Mouse (Mus musculus) embryonic stem cell, embryonic (primary cell): ENCODE results near the gene Clec10a.
"Not testable (repeated sequence)": the region's sequence is repeated elsewhere in the genome, so short reads cannot be mapped to it uniquely, and the experiment has no call there.

ENCODE experiments used
- CTCF ChIA-PET, 4 experiments: fragments of 300-600 bp in 2 of 4; fragments of 350-600 bp in 2 of 4; sonication (Branson Sonifier 250); formaldehyde crosslinking; loops; one replicate each; lab custom pipeline; 2022; ENCODE audit warnings: inconsistent platforms in 2 of 4; lab: Charles Lee
- POLR2A ChIA-PET, 4 experiments: fragments of 300-600 bp in 2 of 4; fragments of 350-600 bp in 2 of 4; sonication (Branson Sonifier 250); formaldehyde crosslinking; loops; one replicate each; lab custom pipeline; 2022; ENCODE audit warnings: antibody characterized with exemption in 4 of 4, inconsistent platforms in 1 of 4; lab: Charles Lee

The Clec10a gene

GRCm38 (mm10) chr11:70155897-70156296 lies at the start of gene Clec10a:
TSS of gene Clec10a (plus strand) at chr11:70156197.
- CTCF ChIA-PET, POLR2A ChIA-PET: not testable (repeated sequence)

DNA sequence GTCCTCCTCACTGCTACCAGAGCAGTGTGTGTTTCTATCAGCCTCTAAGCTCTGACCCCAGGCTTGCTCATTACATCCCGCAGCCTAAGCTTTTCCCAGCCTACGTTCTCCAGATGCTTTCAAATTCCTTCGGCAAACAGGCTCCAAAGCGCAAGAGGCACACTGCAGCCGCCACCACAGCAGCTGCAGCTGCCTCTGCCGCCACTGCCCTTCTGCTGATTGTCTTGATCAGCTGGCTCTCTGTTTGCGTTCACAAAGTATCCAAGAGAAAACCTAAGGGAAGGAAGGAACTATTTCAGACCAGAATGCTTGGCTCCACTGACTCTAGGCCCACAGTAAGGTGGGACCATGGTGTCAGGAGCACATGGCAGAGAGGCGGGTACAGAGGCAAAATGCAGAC lies 48.9 kb upstream of the Clec10a start:
- ChIA-PET CTCF (interaction anchor here in 3 of 4 experiments (0.5 to 1.9 kb wide), 7 partner anchors 32 to 173 kb away, joined by 3 to 10 read pairs (median 5); no protein-coding TSS in a partner anchor), POLR2A (interaction anchor here in 1 of 4 experiments (0.8 to 1.3 kb wide), 3 partner anchors 14 to 22 kb away, joined by 3 to 4 read pairs (median 3); partner anchors contain the start of gene Asgr2)

- POLR2A ChIA-PET = interaction anchor here in 2 of 4 experiments (0.6 kb wide), 2 partner anchors 639 to 684 kb away, joined by 3 to 6 read pairs; no protein-coding TSS in a partner anchor
- CTCF ChIA-PET = interaction anchor here (0.5 to 2.6 kb wide), 18 partner anchors 17 to 670 kb away, joined by 3 to 28 read pairs (median 4); partner anchors contain the start of genes Slc2a4 (in 2 of the 4) and Asgr2 (in 1 of the 4)
Observed at GRCm38 (mm10) chr11:70110146-70110545, 45.9 kb upstream of the Clec10a start.

DNA sequence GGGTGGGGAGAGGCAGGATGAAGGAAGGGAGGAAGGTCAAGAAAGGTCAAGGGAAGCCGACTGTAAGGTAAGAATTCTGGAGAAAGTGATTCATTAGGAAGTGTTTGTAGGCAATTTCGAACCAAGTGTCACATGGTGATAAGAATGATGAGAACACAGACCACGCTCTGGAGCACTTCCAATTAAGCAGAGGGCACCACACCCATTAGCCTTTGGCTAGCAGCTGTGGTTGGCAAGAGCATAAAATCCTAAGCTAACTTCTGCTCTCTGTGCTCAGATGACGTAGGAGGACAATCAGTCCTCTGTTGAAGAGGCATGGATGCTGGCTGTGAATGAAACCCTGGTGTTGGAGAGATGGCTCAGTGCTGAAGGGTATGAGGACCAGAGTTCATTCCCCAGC lies 41.4 kb upstream of the Clec10a start:
- POLR2A ChIA-PET = interaction anchor here in 1 of 4 experiments (0.7 kb wide), 1 partner anchor 411 kb away, joined by 4 read pairs; no protein-coding TSS in a partner anchor
- CTCF ChIA-PET = no interaction called here

- CTCF ChIA-PET = no interaction called here
- POLR2A ChIA-PET = interaction anchor here in 1 of 4 experiments (1.4 kb wide), 1 partner anchor 181 kb away, joined by 3 read pairs; no protein-coding TSS in a partner anchor
Observed at GRCm38 (mm10) chr11:70115901-70116300, 40.1 kb upstream of the Clec10a start.

DNA sequence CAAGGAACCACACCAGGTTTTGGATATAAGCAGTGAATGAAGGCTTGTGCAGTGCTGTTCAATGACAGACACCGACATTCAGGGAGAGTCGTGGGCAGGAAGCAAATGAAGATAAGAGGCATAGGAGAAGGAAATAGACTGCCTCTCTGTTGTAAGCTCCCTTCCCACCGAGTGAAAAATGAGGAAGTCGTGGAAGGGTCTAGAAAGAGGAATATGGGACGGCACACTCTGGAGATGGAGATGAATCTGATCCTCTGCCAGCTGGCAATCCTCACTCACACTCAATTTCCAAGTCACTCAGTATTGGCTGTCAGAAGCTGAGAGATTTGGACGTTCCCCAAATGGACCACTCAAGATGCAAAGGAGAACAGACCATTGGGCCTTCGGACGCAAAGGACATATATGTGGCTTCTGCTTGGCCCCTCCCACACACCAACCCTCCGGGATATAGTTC lies 26.0 kb upstream of the Clec10a start, which contains the start of gene Mgl2:
Gene Mgl2 (plus strand): TSS at position 404 of the 454 bp plus-strand sequence.
- CTCF ChIA-PET = interaction anchor here in 1 of 4 experiments (0.5 kb wide), 1 partner anchor 33 kb away, joined by 4 read pairs; no protein-coding TSS in a partner anchor
- POLR2A ChIA-PET = no interaction called here

- POLR2A ChIA-PET, CTCF ChIA-PET: not testable (repeated sequence)
Observed at GRCm38 (mm10) chr11:70135001-70135400, 21.0 kb upstream of the Clec10a start.

DNA sequence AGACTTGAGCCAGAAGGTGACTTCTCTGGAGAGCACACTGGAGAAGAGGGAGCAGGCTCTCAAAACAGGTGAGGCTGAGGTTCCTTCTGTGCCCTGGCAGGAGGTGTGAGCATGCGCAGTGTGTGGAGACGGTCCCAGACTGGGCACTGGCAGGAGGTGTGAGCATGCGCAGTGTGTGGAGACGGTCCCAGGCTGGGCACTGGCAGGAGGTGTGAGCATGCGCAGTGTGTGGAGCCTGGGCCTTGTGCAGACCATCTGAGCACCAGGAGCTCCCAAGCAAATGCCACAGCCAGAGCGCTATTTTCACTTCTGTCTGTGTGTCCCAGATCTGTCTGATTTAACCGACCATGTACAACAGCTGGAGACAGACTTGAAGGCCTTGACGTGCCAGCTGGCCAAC lies 20.1 kb upstream of the Clec10a start:
- POLR2A ChIA-PET = not testable (repeated sequence)
- CTCF ChIA-PET = interaction anchor here in 1 of 4 experiments (0.7 kb wide), 1 partner anchor 10 kb away, joined by 3 read pairs; no protein-coding TSS in a partner anchor

DNA sequence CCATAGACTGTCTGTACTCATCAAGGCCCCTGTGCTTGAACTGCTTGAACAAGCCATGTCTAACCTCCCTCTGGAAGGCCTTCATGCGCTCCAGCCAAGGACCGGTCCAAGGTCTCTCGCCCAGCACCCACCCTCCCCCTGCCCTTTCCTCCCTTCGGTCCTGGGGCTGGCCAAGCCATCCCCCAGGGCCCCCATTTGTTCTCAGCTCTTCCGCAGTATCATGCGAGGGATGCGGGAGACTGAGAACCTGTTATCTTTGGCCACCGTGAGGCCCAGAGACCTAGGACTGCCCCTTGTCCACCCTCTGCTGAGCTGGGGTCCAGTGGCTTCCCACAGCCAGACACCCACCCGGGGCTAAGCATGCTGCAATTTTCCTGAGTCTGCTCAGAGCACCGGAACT lies 16.8 kb upstream of the Clec10a start:
- ChIA-PET POLR2A (interaction anchor here in 1 of 4 experiments (0.7 kb wide), 1 partner anchor 75 kb away, joined by 3 read pairs; no protein-coding TSS in a partner anchor), CTCF (no interaction called here)

GRCm38 (mm10) chr11:70151072-70151471 lies 4.9 kb upstream of the Clec10a start:
- ChIA-PET CTCF (no interaction called here), POLR2A (no interaction called here)

DNA sequence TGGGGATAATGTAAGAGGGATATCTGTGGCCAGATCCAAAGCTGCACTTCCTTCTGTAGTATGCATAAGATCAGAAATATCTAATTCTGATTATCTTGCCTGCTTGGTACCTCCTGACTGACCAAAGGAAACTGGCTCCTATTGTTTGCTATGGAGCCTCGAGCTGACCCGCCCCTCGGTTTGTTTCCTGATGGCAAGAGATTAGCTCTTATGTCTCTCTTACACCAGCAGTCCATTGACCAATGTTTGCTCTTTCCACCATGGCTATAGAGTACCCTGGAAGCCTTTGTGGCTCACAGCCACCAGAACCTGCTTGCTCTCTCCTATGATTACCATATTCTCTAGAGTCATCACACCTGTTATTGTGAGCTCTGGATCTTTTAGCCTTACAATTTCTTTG lies 6.3 kb downstream of the Clec10a start:
- ChIA-PET CTCF (no interaction called here), POLR2A (no interaction called here)

DNA sequence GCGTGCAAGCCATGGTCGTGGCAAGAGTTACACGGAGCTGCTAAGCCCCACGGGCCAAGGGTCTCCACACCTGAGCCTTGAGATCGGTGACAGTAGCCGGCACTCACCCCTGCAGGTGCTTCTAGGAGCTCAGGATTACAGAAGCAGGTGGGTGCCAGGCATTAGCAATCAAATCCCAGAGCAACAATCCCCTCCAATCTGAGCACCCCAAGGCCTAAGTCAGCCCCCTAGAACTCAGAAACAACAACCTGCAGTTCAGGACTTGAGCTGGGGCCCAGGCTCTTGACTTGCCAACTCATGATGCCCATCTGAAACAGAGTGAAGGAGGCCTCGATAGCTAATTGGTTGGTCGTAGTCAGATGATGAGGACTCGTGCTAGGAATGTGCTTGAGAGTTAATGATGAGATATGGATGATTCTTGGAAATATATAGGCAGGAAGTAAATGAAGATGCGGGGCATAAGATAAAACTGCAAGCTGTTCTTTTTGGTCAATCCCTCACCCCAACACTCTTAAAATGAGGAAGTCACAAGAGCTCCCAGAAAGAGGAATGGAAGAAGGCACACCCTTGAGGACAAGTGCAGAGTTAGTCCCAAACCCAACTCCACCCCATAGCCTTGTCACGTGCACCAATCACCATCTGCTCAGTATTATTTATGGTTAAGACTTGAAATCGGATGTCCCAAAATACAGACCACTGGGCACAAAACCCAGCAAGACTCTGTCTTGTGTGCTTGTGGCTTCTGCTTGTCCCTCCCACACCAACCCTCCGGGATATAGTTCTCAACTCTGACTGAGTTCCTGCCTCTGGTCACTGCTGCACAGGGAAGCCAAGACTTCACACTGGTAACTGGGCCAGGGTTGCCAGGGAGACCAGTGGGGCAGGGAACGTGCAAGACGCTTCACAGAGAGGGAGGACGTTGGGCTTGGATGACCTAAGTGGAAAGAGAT lies 10.2 kb downstream of the Clec10a start:
- ChIA-PET CTCF (interaction anchor here in 3 of 4 experiments (0.5 to 1.3 kb wide), 3 partner anchors 35 to 167 kb away, joined by 3 read pairs; no protein-coding TSS in a partner anchor), POLR2A (interaction anchor here in 1 of 4 experiments (1.5 kb wide), 1 partner anchor 113 kb away, joined by 3 read pairs; no protein-coding TSS in a partner anchor)

GRCm38 (mm10) chr11:70168136-70168535 lies 12.1 kb downstream of the Clec10a start:
- CTCF ChIA-PET = interaction anchor here in 3 of 4 experiments (0.5 to 1.2 kb wide), 4 partner anchors 33 to 216 kb away, joined by 3 to 4 read pairs (median 3); no protein-coding TSS in a partner anchor
- POLR2A ChIA-PET = interaction anchor here in 1 of 4 experiments (0.6 kb wide), 1 partner anchor 146 kb away, joined by 3 read pairs; no protein-coding TSS in a partner anchor

DNA sequence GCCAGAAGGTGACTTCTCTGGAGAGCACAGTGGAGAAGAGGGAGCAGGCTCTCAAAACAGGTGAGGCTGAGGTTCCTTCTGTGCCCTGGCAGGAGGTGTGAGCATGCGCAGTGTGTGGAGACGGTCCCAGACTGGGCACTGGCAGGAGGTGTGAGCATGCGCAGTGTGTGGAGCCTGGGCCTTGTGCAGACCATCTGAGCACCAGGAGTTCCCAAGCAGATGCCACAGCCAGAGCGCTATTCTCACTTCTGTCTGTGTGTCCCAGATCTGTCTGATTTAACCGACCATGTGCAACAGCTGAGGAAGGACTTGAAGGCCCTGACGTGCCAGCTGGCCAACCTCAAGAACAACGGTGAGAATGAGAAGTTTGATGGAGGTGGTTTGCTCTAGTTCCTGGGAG lies 13.5 kb downstream of the Clec10a start:
- CTCF ChIA-PET = not testable (repeated sequence)

GRCm38 (mm10) chr11:70170291-70170690 lies 14.3 kb downstream of the Clec10a start:
- CTCF ChIA-PET = interaction anchor here in 3 of 4 experiments (0.7 to 2.4 kb wide), 3 partner anchors 35 to 236 kb away, joined by 3 to 6 read pairs (median 4); partner anchors contain the start of gene Slc16a11 (in 2 of the 3)
- POLR2A ChIA-PET = interaction anchor here in 1 of 4 experiments (0.6 kb wide), 1 partner anchor 39 kb away, joined by 3 read pairs; no protein-coding TSS in a partner anchor

More for the DNA sequence above, 13.5 kb downstream of the Clec10a start:
- POLR2A ChIA-PET = not testable (repeated sequence)

- POLR2A ChIA-PET = interaction anchor here in 1 of 4 experiments (0.6 kb wide), 1 partner anchor 40 kb away, joined by 3 read pairs; no protein-coding TSS in a partner anchor
- CTCF ChIA-PET = interaction anchor here (0.6 to 2.4 kb wide), 11 partner anchors 31 to 346 kb away, joined by 3 to 6 read pairs (median 4); partner anchors contain the start of genes Slc16a11 (in 2 of the 4) and Slc2a4 (in 1 of the 4)
Observed at GRCm38 (mm10) chr11:70171181-70171580, 15.2 kb downstream of the Clec10a start.

GRCm38 (mm10) chr11:70171847-70172246 lies 15.8 kb downstream of the Clec10a start:
- POLR2A ChIA-PET = no interaction called here
- CTCF ChIA-PET = interaction anchor here (0.6 to 2.4 kb wide), 23 partner anchors 11 to 1689 kb away, joined by 3 to 6 read pairs (median 4); partner anchors contain the start of genes Slc16a11 (in 1 of the 4) and Slc2a4 (in 1 of the 4)

GRCm38 (mm10) chr11:70172298-70172697 lies 16.3 kb downstream of the Clec10a start:
- ChIA-PET CTCF (interaction anchor here (0.6 to 2.4 kb wide), 22 partner anchors 10 to 1689 kb away, joined by 3 to 6 read pairs (median 4); partner anchors contain the start of genes Slc16a11 (in 1 of the 4) and Slc2a4 (in 1 of the 4)), POLR2A (no interaction called here)
